Mouse (Mus musculus): ENCODE results near the gene Traf6. TPM values are rescaled to one million over a fixed set of nuclear protein-coding genes. Genes with fewer than 3 reads are reported as not detected.

Gene Traf6
- polyA plus RNA-seq, 1 experiment from 2014 or later: 6.6 TPM

GRCm38 (mm10) chr2:101705941-101706485, 27.8 kb downstream of the Traf6 start:
- H3K4me1 ChIP-seq (replicated peaks): no peaks in the 10 kb centered on the region
- H3K9ac ChIP-seq: no peak overlapping the region
- no peaks in the 10 kb centered on the region for H3K36me3 ChIP-seq
- H3K27me3 ChIP-seq: no peaks in the 10 kb centered on the region; the same call in 1 of the 2 replicates
- no peak overlapping the region for H3K4me3 ChIP-seq
- WGBS: 56% methylated on average over 5 of the region's 5 CpGs
- no peak overlapping the region for H3K4me2 ChIP-seq
- ATAC-seq (ENCODE audit: low read depth): no peak
- no peaks in the 10 kb centered on the region for H3K9me3 ChIP-seq
- no peak overlapping the region for H3K27ac ChIP-seq (replicated peaks)

DNA sequence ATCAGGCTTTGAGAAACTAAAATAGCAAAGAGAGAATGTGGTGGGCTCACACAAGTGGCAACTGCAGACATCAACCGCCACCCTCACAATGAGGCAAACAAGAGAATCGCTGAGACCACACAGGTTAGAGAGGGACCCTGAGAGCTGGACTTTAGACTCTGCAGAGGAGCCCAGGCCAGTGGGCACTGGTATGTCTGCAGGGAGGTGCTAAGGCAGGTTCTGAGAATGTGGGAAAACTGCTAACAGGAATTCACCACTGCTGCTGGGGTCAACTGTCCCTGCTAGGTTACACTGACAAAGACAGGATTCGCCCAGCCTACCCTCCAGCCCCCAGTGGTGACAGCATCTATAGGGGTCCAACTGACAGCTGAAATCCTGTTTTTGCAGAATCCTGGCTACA, 33.4 kb downstream of the Traf6 start:
- Histone ChIP-seq H3K27me3 (no peaks in the 10 kb centered on the region; the same call in 1 of the 2 replicates), H3K27ac (replicated peaks) (no peak overlapping the region), H3K9ac (no peak overlapping the region), H3K36me3 (no peaks in the 10 kb centered on the region), H3K4me2 (no peak overlapping the region), H3K4me3 (no peak overlapping the region), H3K4me1 (replicated peaks) (no peaks in the 10 kb centered on the region), H3K9me3 (no peaks in the 10 kb centered on the region)
- 91% methylated on average over 3 of the region's 3 CpGs for WGBS
- no peak for ATAC-seq (ENCODE audit: low read depth)

DNA sequence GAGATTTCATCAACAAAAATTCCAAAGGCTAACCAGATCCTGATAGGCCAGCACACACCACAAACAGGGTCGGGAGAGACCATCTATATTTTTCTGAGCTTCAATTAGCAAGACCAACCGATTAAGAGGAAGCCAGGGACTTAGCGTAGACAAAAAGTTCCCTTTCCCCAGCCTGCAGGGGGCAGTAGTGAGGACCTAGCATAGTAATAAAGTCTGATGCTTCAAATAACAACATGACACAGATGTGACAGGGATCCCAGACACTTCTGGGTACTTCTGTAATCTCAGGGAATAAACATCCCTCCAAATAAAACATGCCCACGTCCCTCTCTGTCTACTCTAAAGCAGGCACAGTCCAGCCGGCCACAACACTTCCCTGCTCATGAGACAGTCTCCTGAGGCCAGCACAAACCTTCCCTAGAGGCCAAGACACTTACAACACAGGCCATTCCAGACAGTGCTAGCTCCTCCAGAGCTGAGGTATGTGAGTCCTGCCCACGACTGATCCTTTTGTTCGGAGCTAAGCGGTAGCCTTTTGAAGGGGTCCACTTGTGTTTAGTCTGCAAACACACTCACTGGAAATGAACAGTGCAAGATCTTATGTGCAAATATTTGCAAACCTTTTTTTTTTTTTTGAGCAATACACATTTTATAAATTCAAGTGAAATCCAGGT, 37.6 kb downstream of the Traf6 start:
- Histone ChIP-seq H3K9ac (no peak overlapping the region), H3K4me1 (replicated peaks) (no peaks in the 10 kb centered on the region), H3K4me3 (no peak overlapping the region), H3K27ac (replicated peaks) (no peak overlapping the region), H3K4me2 (no peak overlapping the region), H3K36me3 (no peaks in the 10 kb centered on the region), H3K9me3 (no peaks in the 10 kb centered on the region), H3K27me3 (no peaks in the 10 kb centered on the region)
- 83% methylated on average over 8 of the region's 8 CpGs for WGBS
- ATAC-seq (ENCODE audit: low read depth): no peak

- no peak for ATAC-seq (ENCODE audit: low read depth)
- H3K9me3 ChIP-seq: no peaks in the 10 kb centered on the region
- H3K36me3 ChIP-seq: no peaks in the 10 kb centered on the region
- WGBS: 93% methylated on average over 13 of the region's 13 CpGs
- no peak overlapping the region for H3K27ac ChIP-seq (replicated peaks)
- no peak overlapping the region for H3K4me2 ChIP-seq
- no peak overlapping the region for H3K9ac ChIP-seq
- H3K4me3 ChIP-seq: no peak overlapping the region
- H3K4me1 ChIP-seq (replicated peaks): peaks cover 2% of the 10 kb centered on the region
- H3K27me3 ChIP-seq: no peaks in the 10 kb centered on the region
Observed at GRCm38 (mm10) chr2:101717162-101717561, 38.9 kb downstream of the Traf6 start.

- Histone ChIP-seq H3K27me3 (no peaks in the 10 kb centered on the region), H3K9ac (no peak overlapping the region), H3K4me1 (replicated peaks) (peaks cover 21% of the 10 kb centered on the region), H3K4me3 (no peak overlapping the region), H3K9me3 (no peaks in the 10 kb centered on the region), H3K4me2 (no peak overlapping the region), H3K27ac (replicated peaks) (no peak overlapping the region), H3K36me3 (no peaks in the 10 kb centered on the region)
- no peak for ATAC-seq (ENCODE audit: low read depth)
- WGBS: 80% methylated on average over 4 of the region's 4 CpGs
Observed at GRCm38 (mm10) chr2:101721835-101722234, 43.6 kb downstream of the Traf6 start.

DNA sequence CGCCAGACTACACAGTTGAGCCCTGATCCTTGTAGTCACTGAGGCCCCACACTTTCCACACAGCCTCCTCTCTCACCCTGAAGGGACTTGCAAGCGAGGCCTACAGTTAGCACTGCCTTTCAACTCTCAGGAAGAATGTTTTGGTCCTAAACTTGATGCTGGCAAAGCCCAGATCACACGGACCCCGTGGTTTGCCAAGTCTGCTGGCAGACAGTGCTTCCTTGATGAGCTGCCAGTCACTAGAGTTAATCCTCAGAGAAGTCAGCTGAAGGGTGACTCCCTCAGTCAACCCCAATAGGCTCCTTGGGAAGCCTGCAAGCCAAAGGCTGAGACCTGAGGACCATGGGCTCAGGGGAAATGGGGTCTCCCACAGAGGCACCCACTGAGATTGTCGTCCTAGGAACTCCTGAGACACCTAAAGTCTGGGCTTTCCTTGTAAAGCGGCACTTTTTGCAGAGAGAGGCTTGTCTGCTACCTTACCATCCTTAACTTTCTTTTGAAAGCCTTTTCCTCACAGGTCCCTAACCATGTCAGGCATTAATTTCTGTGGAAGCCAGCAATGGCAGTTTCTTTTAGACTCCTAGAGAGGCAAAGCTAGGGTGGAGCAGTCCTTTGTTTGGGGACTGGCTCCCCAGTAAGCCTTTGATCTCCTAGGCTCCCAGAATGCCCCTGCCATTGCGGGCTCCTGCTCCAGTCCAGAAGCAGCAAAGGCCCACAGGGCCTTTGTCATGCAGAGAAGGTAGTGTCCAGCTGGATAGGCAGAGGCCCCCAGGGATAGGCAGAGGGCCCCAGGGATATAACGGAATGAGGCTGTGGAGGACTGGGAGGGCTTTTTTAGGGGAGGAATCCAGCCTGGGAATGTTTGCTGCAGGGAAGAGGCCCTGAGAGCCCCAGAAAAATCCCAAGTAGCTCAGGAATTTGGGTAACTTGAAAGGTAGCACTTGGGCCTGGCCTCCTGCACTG, 44.4 kb downstream of the Traf6 start:
- Histone ChIP-seq H3K27ac (replicated peaks) (0 out of 2 replicates have a peak overlapping the region, but pooled peaks have one; percentile 18), H3K9me3 (no peaks in the 10 kb centered on the region), H3K27me3 (no peaks in the 10 kb centered on the region), H3K4me3 (no peak overlapping the region), H3K36me3 (no peaks in the 10 kb centered on the region), H3K4me2 (no peak overlapping the region), H3K4me1 (replicated peaks) (peaks cover 21% of the 10 kb centered on the region), H3K9ac (no peak overlapping the region)
- ATAC-seq (ENCODE audit: low read depth): peak; percentile 59; the same call in 1 of the 2 replicates
- whole genome bisulfite sequencing: 30% methylated on average over 8 of the region's 8 CpGs

DNA sequence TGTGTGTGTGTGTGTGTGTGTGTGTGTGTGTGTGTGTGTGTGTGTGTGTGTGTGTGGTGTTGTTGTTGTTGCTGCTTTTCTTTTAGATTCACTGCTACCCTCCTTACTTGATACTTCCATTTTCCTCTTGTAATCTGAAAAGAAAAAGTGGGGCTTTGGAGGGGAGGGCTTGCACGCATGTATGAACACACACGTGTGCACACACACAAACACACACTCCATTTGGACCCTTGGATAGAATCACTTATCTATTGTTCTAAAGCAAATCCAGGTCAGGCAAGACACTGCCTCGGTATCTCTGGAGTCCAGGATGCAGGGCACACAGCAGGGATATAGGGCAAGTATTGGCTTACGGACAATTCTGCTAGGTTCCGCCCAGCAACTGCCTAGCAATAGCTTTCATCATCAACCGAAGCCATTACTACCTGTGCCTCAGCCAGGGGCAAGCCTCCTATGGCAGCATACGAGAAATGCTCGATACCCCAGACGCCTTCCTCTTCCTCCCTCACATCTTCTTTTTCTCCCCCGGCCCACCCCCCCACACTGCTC, 45.2 kb downstream of the Traf6 start:
- Histone ChIP-seq H3K4me3 (no peak overlapping the region), H3K9ac (no peak overlapping the region), H3K27me3 (no peaks in the 10 kb centered on the region), H3K27ac (replicated peaks) (no peak overlapping the region), H3K9me3 (no peaks in the 10 kb centered on the region), H3K36me3 (no peaks in the 10 kb centered on the region), H3K4me1 (replicated peaks) (peaks cover 21% of the 10 kb centered on the region), H3K4me2 (no peak overlapping the region)
- no peak for ATAC-seq (ENCODE audit: low read depth)
- 45% methylated on average over 10 of the region's 10 CpGs for WGBS

DNA sequence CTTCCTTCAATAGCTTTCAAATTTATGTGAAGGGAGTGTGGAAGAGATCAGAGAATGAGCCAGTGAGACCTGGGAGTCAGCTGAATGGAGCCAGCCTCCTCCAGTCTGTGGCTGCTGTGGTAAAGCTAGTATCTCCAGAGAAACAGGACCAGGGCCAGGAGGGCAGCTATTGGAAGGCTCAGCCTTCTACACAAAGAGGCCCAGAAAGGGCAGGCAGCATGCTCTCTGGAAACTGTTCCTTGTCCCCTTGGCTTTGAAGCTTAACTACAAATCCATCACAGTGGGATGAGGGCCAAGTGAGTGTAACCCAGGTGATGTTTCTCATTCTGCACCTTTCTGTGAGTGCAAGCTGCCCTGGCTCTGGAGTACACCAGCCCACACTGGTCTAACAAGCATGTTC, 49.6 kb downstream of the Traf6 start:
- Histone ChIP-seq H3K4me1 (replicated peaks) (peaks cover 20% of the 10 kb centered on the region), H3K4me2 (no peak overlapping the region), H3K9me3 (no peaks in the 10 kb centered on the region), H3K4me3 (no peak overlapping the region), H3K27me3 (no peaks in the 10 kb centered on the region), H3K27ac (replicated peaks) (no peak overlapping the region), H3K9ac (no peak overlapping the region), H3K36me3 (no peaks in the 10 kb centered on the region)
- ATAC-seq (ENCODE audit: low read depth): no peak

DNA sequence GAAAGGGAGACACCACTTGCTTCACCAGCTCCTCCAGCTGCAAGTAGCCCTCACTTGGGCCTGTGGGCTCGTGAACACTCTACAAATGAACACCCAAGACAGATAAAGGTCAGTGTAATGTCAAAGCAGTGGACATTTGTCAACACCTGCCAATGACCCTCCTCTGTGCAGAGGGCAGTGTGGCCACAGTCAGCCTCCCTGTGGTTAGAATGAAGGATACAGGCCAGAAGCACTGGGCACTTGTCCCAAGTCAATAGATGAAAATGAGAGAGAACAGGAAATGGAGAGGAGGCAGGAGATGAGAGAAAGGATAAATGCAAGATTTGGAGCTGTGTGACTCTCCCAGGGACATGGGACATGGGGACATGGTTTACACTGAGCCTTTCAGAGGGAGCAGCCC, 51.2 kb downstream of the Traf6 start:
- ATAC-seq (ENCODE audit: low read depth): no peak
- no peak overlapping the region for H3K9ac ChIP-seq
- no peaks in the 10 kb centered on the region for H3K9me3 ChIP-seq
- H3K4me3 ChIP-seq: no peak overlapping the region
- H3K4me2 ChIP-seq: no peak overlapping the region
- H3K27me3 ChIP-seq: no peaks in the 10 kb centered on the region
- H3K4me1 ChIP-seq (replicated peaks): peaks cover 7% of the 10 kb centered on the region; the same call in 1 of the 2 replicates
- WGBS: 39% methylated on average over 1 of the region's 1 CpGs
- no peaks in the 10 kb centered on the region for H3K36me3 ChIP-seq
- H3K27ac ChIP-seq (replicated peaks): no peak overlapping the region

DNA sequence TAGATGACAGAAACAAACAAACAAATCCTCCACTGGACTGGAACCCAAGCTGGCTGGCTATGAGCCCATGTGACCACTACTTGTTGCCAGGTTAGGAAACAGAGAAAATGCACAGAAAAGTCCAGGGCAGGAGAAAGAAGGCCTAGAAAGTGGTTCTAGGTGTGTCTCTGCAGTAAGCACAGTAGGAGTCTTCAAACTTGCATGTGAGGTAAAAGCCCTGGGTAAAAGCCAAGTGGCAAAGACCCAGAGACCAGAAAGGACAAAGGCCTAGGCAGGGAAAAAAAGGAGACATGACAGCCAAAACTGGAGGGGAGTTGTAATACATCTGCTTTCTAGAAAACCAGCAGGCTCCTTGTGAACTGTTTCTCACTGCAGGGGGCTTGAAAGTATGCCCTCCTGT, 52.7 kb downstream of the Traf6 start:
- H3K4me1 ChIP-seq (replicated peaks): peaks cover 7% of the 10 kb centered on the region; the same call in 1 of the 2 replicates
- ATAC-seq (ENCODE audit: low read depth): no peak
- no peaks in the 10 kb centered on the region for H3K27me3 ChIP-seq
- no peak overlapping the region for H3K9ac ChIP-seq
- no peak overlapping the region for H3K4me3 ChIP-seq
- H3K27ac ChIP-seq (replicated peaks): no peak overlapping the region
- no peaks in the 10 kb centered on the region for H3K9me3 ChIP-seq
- no peak overlapping the region for H3K4me2 ChIP-seq
- H3K36me3 ChIP-seq: no peaks in the 10 kb centered on the region

GRCm38 (mm10) chr2:101732777-101733210, 54.6 kb downstream of the Traf6 start:
- WGBS: 93% methylated on average over 10 of the region's 10 CpGs
- no peak overlapping the region for H3K4me3 ChIP-seq

DNA sequence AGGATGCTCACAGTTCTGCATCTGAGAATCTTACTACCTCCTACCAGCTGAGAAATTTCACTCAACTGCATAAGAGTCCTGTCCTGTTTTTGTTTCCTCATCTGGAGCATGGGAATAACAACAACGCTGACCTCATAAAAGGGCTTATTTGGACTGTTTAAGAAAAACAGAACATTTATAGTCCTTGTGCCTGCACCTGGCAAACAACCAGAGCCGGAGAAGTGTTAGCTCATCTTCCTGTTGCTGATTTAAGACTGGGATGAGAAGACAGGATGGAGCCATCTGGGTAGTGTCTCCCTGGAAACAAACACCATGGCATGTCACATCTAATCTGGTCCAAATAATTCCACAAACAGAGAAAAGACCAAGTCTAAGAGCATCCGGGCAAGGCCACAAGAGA, 55.3 kb downstream of the Traf6 start:
- ATAC-seq (ENCODE audit: low read depth): no peak
- H3K27ac ChIP-seq (replicated peaks): no peak overlapping the region
- 78% methylated on average over 3 of the region's 3 CpGs for WGBS
- H3K36me3 ChIP-seq: no peaks in the 10 kb centered on the region
- H3K9ac ChIP-seq: no peak overlapping the region
- no peak overlapping the region for H3K4me2 ChIP-seq
- H3K9me3 ChIP-seq: no peaks in the 10 kb centered on the region
- no peaks in the 10 kb centered on the region for H3K27me3 ChIP-seq
- H3K4me1 ChIP-seq (replicated peaks): peaks cover 7% of the 10 kb centered on the region; the same call in 1 of the 2 replicates
- no peak overlapping the region for H3K4me3 ChIP-seq

More at GRCm38 (mm10) chr2:101732777-101733210, 54.6 kb downstream of the Traf6 start:
- H3K9ac ChIP-seq: no peak overlapping the region
- no peak for ATAC-seq (ENCODE audit: low read depth)
- no peaks in the 10 kb centered on the region for H3K9me3 ChIP-seq
- no peak overlapping the region for H3K27ac ChIP-seq (replicated peaks)
- H3K4me2 ChIP-seq: no peak overlapping the region
- peaks cover 7% of the 10 kb centered on the region; the same call in 1 of the 2 replicates for H3K4me1 ChIP-seq (replicated peaks)
- H3K27me3 ChIP-seq: no peaks in the 10 kb centered on the region
- H3K36me3 ChIP-seq: no peaks in the 10 kb centered on the region

Data from neural tube, embryonic 13.5 days (tissue).